In genomic region chr11:79215539-79215938, GRCm38 (mm10) we compare ENCODE assay signal across 23 mouse cellular contexts. TPM values are rescaled to one million over a fixed set of nuclear protein-coding genes. Genes with fewer than 3 reads are reported as not detected.
DNase-seq lines count a peak whose midpoint lies in the region; ATAC-seq and TF ChIP-seq lines count a peak whose summit lies in the region.
"Had no signal": no experiment of that assay in that cellular context is flagged by ENCODE, and none has a peak within 500 bp of the region (broad histone marks: within the 10 kb centered on the region; RNA-seq: fewer than 3 reads in every experiment).

No protein-coding gene starts in this region.

- no peaks in the 10 kb centered on the region for H3K9me3 ChIP-seq in hindbrain, embryonic 12.5 days (replicated peaks)
- H3K9me3 ChIP-seq in hindbrain, postnatal 0 days (ENCODE audit: low read length) = no peaks in the 10 kb centered on the region
- no peaks in the 10 kb centered on the region for H3K9me3 ChIP-seq in limb, embryonic 12.5 days
- no peaks in the 10 kb centered on the region for H3K9me3 ChIP-seq in limb, embryonic 10.5 days (replicated peaks)
- no peaks in the 10 kb centered on the region for H3K9me3 ChIP-seq in midbrain, embryonic 16.5 days (replicated peaks; ENCODE audit: control insufficient read depth, low read length, poor library complexity, severe bottlenecking)
- H3K9me3 ChIP-seq: embryonic facial prominence, embryonic 12.5 days; forebrain, embryonic 12.5 days; liver, embryonic 13.5 days; midbrain, embryonic 15.5 days; neural tube, embryonic 13.5 days had no signal

- H3K4me2 ChIP-seq in hindbrain, embryonic 12.5 days (replicated peaks) = no peak overlapping the region
- H3K4me2 ChIP-seq in hindbrain, postnatal 0 days (ENCODE audit: low read depth, low read length) = no peak overlapping the region
- no peak overlapping the region for H3K4me2 ChIP-seq in limb, embryonic 12.5 days
- no peak overlapping the region for H3K4me2 ChIP-seq in midbrain, embryonic 16.5 days (ENCODE audit: low read length)
- H3K4me2 ChIP-seq: embryonic facial prominence, embryonic 12.5 days; forebrain, embryonic 12.5 days; liver, embryonic 13.5 days; lung, embryonic 14.5 days; midbrain, embryonic 15.5 days; neural tube, embryonic 13.5 days had no signal

- TF ChIP-seq POLR2A in embryonic fibroblast, embryonic 13.5 days (IDR thresholded peaks at IDR 0.05; ENCODE audit: low read depth, low read length) = no peak

- peaks cover 2% of the 10 kb centered on the region; the same call in 1 of the 2 replicates for H3K4me1 ChIP-seq in hindbrain, embryonic 12.5 days
- H3K4me1 ChIP-seq in hindbrain, postnatal 0 days (ENCODE audit: insufficient read depth, low read length) = no peaks in the 10 kb centered on the region
- H3K4me1 ChIP-seq in limb, embryonic 12.5 days (replicated peaks) = no peaks in the 10 kb centered on the region
- no peaks in the 10 kb centered on the region for H3K4me1 ChIP-seq in limb, embryonic 10.5 days
- H3K4me1 ChIP-seq in embryonic fibroblast, embryonic 13.5 days (ENCODE audit: control insufficient read depth, insufficient read depth, low read length) = no peaks in the 10 kb centered on the region; the same call in 1 of the 2 replicates
- peaks cover 2% of the 10 kb centered on the region; the same call in 1 of the 2 replicates for H3K4me1 ChIP-seq in midbrain, embryonic 16.5 days (ENCODE audit: control insufficient read depth, insufficient read depth, low read length)
- H3K4me1 ChIP-seq: embryonic facial prominence, embryonic 12.5 days; forebrain, embryonic 12.5 days; liver, embryonic 13.5 days; midbrain, embryonic 15.5 days; neural tube, embryonic 13.5 days had no signal

- no peak overlapping the region for H3K27ac ChIP-seq in hindbrain, embryonic 12.5 days
- no peak overlapping the region for H3K27ac ChIP-seq in hindbrain, postnatal 0 days
- no peak overlapping the region for H3K27ac ChIP-seq in limb, embryonic 12.5 days
- no peak overlapping the region for H3K27ac ChIP-seq in limb, embryonic 10.5 days
- 0 out of 2 replicates have a peak overlapping the region, but pooled peaks have one; percentile 34 for H3K27ac ChIP-seq in embryonic fibroblast, embryonic 13.5 days (ENCODE audit: insufficient read depth, low read length)
- H3K27ac ChIP-seq in midbrain, embryonic 16.5 days (ENCODE audit: low read length) = no peak overlapping the region
- H3K27ac ChIP-seq: embryonic facial prominence, embryonic 12.5 days; forebrain, embryonic 12.5 days; liver, embryonic 13.5 days; macrophage; midbrain, embryonic 15.5 days; neural tube, embryonic 13.5 days had no signal

- intact Hi-C loops in heart, postnatal 14 days (cut with DNase I) = loop anchor here (2.0 to 10.0 kb wide), 2 partner anchors 249 to 361 kb away; no protein-coding TSS in a partner anchor

- no peak for ATAC-seq in hindbrain, embryonic 12.5 days (ENCODE audit: low FRiP score)
- no peak for ATAC-seq in hindbrain, postnatal 0 days
- no peak for ATAC-seq in limb, embryonic 12.5 days (ENCODE audit: insufficient number of reproducible peaks, insufficient read depth, low FRiP score, low TSS enrichment, low read depth)
- no peak for ATAC-seq in midbrain, embryonic 16.5 days
- ATAC-seq: midbrain, embryonic 15.5 days had no signal

- no peaks in the 10 kb centered on the region for H3K36me3 ChIP-seq in hindbrain, embryonic 12.5 days
- H3K36me3 ChIP-seq in hindbrain, postnatal 0 days (ENCODE audit: insufficient read depth, low read length) = no peaks in the 10 kb centered on the region
- no peaks in the 10 kb centered on the region for H3K36me3 ChIP-seq in limb, embryonic 12.5 days
- no peaks in the 10 kb centered on the region for H3K36me3 ChIP-seq in limb, embryonic 10.5 days
- no peaks in the 10 kb centered on the region for H3K36me3 ChIP-seq in midbrain, embryonic 16.5 days (ENCODE audit: control insufficient read depth, insufficient read depth, low read length)
- H3K36me3 ChIP-seq: embryonic facial prominence, embryonic 12.5 days; forebrain, embryonic 12.5 days; liver, embryonic 13.5 days; midbrain, embryonic 15.5 days; neural tube, embryonic 13.5 days had no signal

- H3K9ac ChIP-seq in hindbrain, embryonic 12.5 days = peak overlapping the region; percentile 9; the same call in 1 of the 2 replicates
- H3K9ac ChIP-seq in hindbrain, postnatal 0 days (replicated peaks; ENCODE audit: low read length) = no peak overlapping the region
- H3K9ac ChIP-seq in limb, embryonic 12.5 days (replicated peaks) = 0 out of 2 replicates have a peak overlapping the region, but pooled peaks have one; percentile 9
- no peak overlapping the region for H3K9ac ChIP-seq in midbrain, embryonic 16.5 days (ENCODE audit: low read depth, low read length)
- H3K9ac ChIP-seq: embryonic facial prominence, embryonic 12.5 days; forebrain, embryonic 12.5 days; liver, embryonic 13.5 days; lung, embryonic 14.5 days; midbrain, embryonic 15.5 days; neural tube, embryonic 13.5 days had no signal

- peak; percentile 79 for DNase-seq in heart, adult 11 months
- no peak for DNase-seq in heart, postnatal 14 days
- DNase-seq in hindbrain, postnatal 0 days (ENCODE audit: low spot score) = no peak
- DNase-seq in limb, embryonic 10.5 days (ENCODE audit: low spot score) = no peak
- DNase-seq: adrenal gland, adult 2 months; cerebellum, adult 2 months; cerebellum, postnatal 25 days; kidney, adult 2 months; kidney, postnatal 25 days; liver, embryonic 13.5 days; lung, embryonic 14.5 days; right cerebral cortex, postnatal 4 days had no signal

- TF ChIP-seq CTCF in hindbrain, postnatal 0 days (IDR thresholded peaks at IDR 0.05; ENCODE audit: low read depth) = no peak
- TF ChIP-seq CTCF in embryonic fibroblast, embryonic 13.5 days (IDR thresholded peaks at IDR 0.05; ENCODE audit: borderline replicate concordance, insufficient read depth, low read length) = no peak

- H3K4me3 ChIP-seq in hindbrain, embryonic 12.5 days = no peak overlapping the region
- H3K4me3 ChIP-seq in hindbrain, postnatal 0 days (ENCODE audit: low read length) = no peak overlapping the region
- no peak overlapping the region for H3K4me3 ChIP-seq in limb, embryonic 12.5 days (replicated peaks)
- H3K4me3 ChIP-seq in limb, embryonic 10.5 days = no peak overlapping the region
- H3K4me3 ChIP-seq in embryonic fibroblast, embryonic 13.5 days (ENCODE audit: insufficient read depth, low read length) = no peak overlapping the region
- H3K4me3 ChIP-seq in midbrain, embryonic 16.5 days (ENCODE audit: low read depth, low read length) = no peak overlapping the region
- H3K4me3 ChIP-seq: embryonic facial prominence, embryonic 12.5 days; erythroblast, embryonic 14.5 days; forebrain, embryonic 12.5 days; liver, embryonic 13.5 days; midbrain, embryonic 15.5 days; myocyte; neural tube, embryonic 13.5 days had no signal

- 76% methylated on average over 2 of the region's 2 CpGs for WGBS in hindbrain, embryonic 12.5 days
- 81% methylated on average over 2 of the region's 2 CpGs for WGBS in hindbrain, postnatal 0 days
- 69% methylated on average over 2 of the region's 2 CpGs for WGBS in limb, embryonic 12.5 days
- WGBS in limb, embryonic 10.5 days = 75% methylated on average over 2 of the region's 2 CpGs
- WGBS in midbrain, embryonic 16.5 days = 77% methylated on average over 2 of the region's 2 CpGs

- no peaks in the 10 kb centered on the region for H3K27me3 ChIP-seq in hindbrain, embryonic 12.5 days
- H3K27me3 ChIP-seq in hindbrain, postnatal 0 days (ENCODE audit: insufficient read depth, low read length) = no peaks in the 10 kb centered on the region
- H3K27me3 ChIP-seq in limb, embryonic 12.5 days = no peaks in the 10 kb centered on the region
- H3K27me3 ChIP-seq in limb, embryonic 10.5 days (ENCODE audit: low read depth, poor library complexity, severe bottlenecking) = no peaks in the 10 kb centered on the region
- no peaks in the 10 kb centered on the region for H3K27me3 ChIP-seq in midbrain, embryonic 16.5 days (ENCODE audit: control insufficient read depth, insufficient read depth, low read depth, low read length)
- H3K27me3 ChIP-seq: embryonic facial prominence, embryonic 12.5 days; forebrain, embryonic 12.5 days; liver, embryonic 13.5 days; midbrain, embryonic 15.5 days; neural tube, embryonic 13.5 days had no signal

RNA-seq across cellular contexts. Expression of gene Wsb1, which starts 38.9 kb away (rescaled TPM):
- 10 to 100 TPM; 25.3 to 27.7 TPM for total RNA-seq in heart, postnatal 14 days (2021)
- polyA plus RNA-seq in hindbrain, embryonic 12.5 days (2016; fragmentation: Nextera tagmentation; extraction: Ambion mirVana) = 552 and 643 TPM in 2 replicates
- total RNA-seq in hindbrain, postnatal 0 days (2014; rRNA removed) = 202 and 216 TPM in 2 replicates
- polyA plus RNA-seq in hindbrain, postnatal 0 days (2015; fragmentation: Nextera tagmentation; extraction: Ambion mirVana) = 202 and 245 TPM in 2 replicates
- 446 and 475 TPM in 2 replicates for polyA plus RNA-seq in limb, embryonic 12.5 days (2016; fragmentation: Nextera tagmentation; extraction: Ambion mirVana)
- polyA plus RNA-seq in limb, embryonic 10.5 days (2016; fragmentation: Nextera tagmentation; extraction: Ambion mirVana) = 196 and 306 TPM in 2 replicates
- 227 and 261 TPM in 2 replicates for polyA plus RNA-seq in embryonic fibroblast, embryonic 13.5 days (2011; ENCODE audit: insufficient read length, low read depth, missing spikeins)
- polyA plus RNA-seq in midbrain, embryonic 16.5 days (2015; fragmentation: Nextera tagmentation; extraction: Ambion mirVana) = 499 and 559 TPM in 2 replicates

Comparison
In these comparisons a context has a peak if more than half of its experiments do, and no peak if none do; other contexts are left out.
1. H3K9ac ChIP-seq: peak in hindbrain, embryonic 12.5 days (single experiment) and limb, embryonic 12.5 days (single experiment); none in hindbrain, postnatal 0 days (single experiment) and midbrain, embryonic 16.5 days (single experiment).